Mouse (Mus musculus) forebrain, embryonic 11.5 days (tissue): ENCODE results near the gene Utp4. TPM values are rescaled to one million over a fixed set of nuclear protein-coding genes. Genes with fewer than 3 reads are reported as not detected.
A peak's percentile ranks its signal among the peaks of the same experiment; 100 is the strongest.

Source experiments
- ATAC-seq: fragments of 200-750 bp; cut with Nextera tagmentation; replicated peaks from 2 replicates; pipeline ENCODE4 v1.8.0; 2017; ENCODE audit warnings: moderate TSS enrichment; ENCODE audit not compliant: low FRiP score
- DNase-seq: peaks from one replicate; pipeline ENCODE4 v3.0.0-alpha.2; 2017; ENCODE audit warnings: low spot score
- H3K27ac ChIP-seq: fragments of 300-500 bp; sonication (generic); 2 replicates; pipeline ENCODE4 v1.5.1; 2014; ENCODE audit warnings: low read depth, low read length
- H3K27me3 ChIP-seq: fragments of 300-500 bp; sonication (generic); 2 replicates; pipeline ENCODE4 v1.6.1; 2014; ENCODE audit warnings: mild to moderate bottlenecking, low read length, mixed read lengths; ENCODE audit not compliant: control insufficient read depth, insufficient read depth
- H3K36me3 ChIP-seq: fragments of 300-500 bp; sonication (generic); 2 replicates; pipeline ENCODE4 v1.6.1; 2014; ENCODE audit warnings: mild to moderate bottlenecking, low read length, moderate library complexity, mixed read lengths; ENCODE audit not compliant: control insufficient read depth, insufficient read depth
- H3K4me1 ChIP-seq: fragments of 300-500 bp; sonication (generic); replicated peaks from 2 replicates; pipeline ENCODE4 v1.6.1; 2014; ENCODE audit warnings: low read length, mixed read lengths; ENCODE audit not compliant: control insufficient read depth, insufficient read depth
- H3K4me2 ChIP-seq: fragments of 300-500 bp; sonication (generic); 2 replicates; pipeline ENCODE4 v1.6.1; 2014; ENCODE audit warnings: low read depth, mild to moderate bottlenecking, low read length, moderate library complexity, mixed read lengths; ENCODE audit not compliant: severe bottlenecking
- H3K4me3 ChIP-seq: fragments of 300-500 bp; sonication (generic); 2 replicates; pipeline ENCODE4 v1.5.1; 2014; ENCODE audit warnings: low read depth, low read length
- H3K9ac ChIP-seq: fragments of 300-500 bp; sonication (generic); 2 replicates; pipeline ENCODE4 v1.6.1; 2014; ENCODE audit warnings: low read length
- H3K9me3 ChIP-seq: fragments of 300-500 bp; sonication (generic); 2 replicates; pipeline ENCODE4 v1.6.1; 2016; ENCODE audit warnings: low read length, mixed read lengths; ENCODE audit not compliant: control insufficient read depth
- WGBS: fragments of 180-500 bp; shearing (Covaris S2); extraction: QIAGEN DNeasy Blood & Tissue Kit; methylation state at CpG from one replicate; pipeline ENCODE4 v1.1.7; 2014; 5-methylcytosine and 5-hydroxymethylcytosine counted together
- polyA plus RNA-seq: library from polyadenylated mRNA; unstranded; fragments of >200 nt; fragmentation: Nextera tagmentation; extraction: Ambion mirVana; gene quantifications from 2 replicates; pipeline ENCODE4 v1.2.1, GENCODE M21; 2014

The Utp4 gene
- polyA plus RNA-seq, 1 experiment from 2014 or later: 79.6 TPM

DNA sequence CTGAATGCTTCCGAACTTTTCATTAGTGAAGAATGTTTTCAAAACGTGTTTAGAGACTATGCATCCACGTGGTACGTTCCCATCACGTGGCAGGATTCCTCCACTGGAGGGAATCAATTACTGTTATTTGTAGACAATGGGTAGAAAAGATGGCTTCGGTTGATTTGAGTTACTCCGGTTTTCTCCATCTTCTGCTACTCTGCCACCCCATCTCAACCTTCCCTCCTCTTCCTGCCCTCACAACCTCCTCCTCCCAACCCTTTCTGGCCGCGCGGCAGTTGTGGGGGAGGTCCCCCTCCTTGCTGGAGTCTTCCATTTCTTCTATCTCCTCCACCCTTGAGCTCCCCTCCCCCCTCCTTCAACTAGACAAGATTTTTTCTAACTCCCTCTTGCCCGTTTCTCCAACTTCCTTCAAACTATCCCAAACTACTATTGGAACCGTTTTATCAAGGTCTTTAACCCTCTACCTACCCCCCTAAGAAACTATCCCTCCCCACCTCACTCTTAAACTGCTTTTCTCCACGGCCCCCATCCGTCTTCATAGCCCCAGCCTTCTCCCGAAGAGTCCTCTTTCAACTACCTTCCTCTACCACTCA, 1.1 kb upstream of the Utp4 start:
- peak overlapping the region; percentile 89 for H3K27ac ChIP-seq
- 2% methylated on average over 15 of the region's 15 CpGs for WGBS
- ATAC-seq: peak; percentile 40; the same call in 1 of the 2 replicates

DNA sequence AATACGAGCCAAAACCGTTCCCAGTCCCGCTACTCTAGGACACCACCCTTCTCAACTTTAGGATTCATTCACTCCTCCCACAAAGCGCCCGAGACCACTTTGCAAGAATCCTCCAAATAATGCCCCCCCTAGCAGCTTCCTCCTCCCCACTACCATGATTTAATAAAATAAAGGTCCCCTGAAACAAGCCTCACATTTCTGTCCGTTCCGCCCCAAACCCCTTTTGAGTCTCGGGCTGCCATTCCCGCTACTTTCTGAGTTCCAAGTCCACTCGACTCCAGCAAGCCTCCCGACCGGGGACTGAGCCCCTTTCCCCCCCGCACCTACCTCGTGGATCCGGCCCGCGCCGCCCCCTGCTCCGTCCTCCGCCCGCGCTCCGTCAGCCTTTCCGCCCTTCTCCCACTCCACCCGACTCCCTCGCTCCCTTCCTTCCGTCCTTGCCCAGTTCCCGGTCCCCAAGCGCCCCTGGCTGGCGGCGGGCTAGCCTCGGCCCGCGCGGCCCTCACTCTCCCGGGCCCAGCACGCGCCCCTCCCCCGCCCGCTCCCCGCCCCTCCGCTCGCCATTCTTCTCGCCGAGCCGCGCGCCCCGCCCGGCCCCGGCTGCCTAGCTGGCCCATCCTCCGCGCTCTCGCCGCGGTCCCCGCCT, 507 bp upstream of the Utp4 start:
- no peaks in the 10 kb centered on the region for H3K27me3 ChIP-seq
- H3K9me3 ChIP-seq: no peaks in the 10 kb centered on the region
- DNase-seq (peak; percentile 88), ATAC-seq (peak; percentile 81)
- WGBS: under 1% methylated on average over 55 of the region's 57 CpGs
- peak overlapping the region; percentile 89 for H3K27ac ChIP-seq
- peak overlapping the region; percentile 96 for H3K9ac ChIP-seq
- H3K36me3 ChIP-seq: peaks cover 3% of the 10 kb centered on the region; the same call in 1 of the 2 replicates
- peak overlapping the region; percentile 51 for H3K4me2 ChIP-seq
- peak overlapping the region; percentile 89 for H3K4me3 ChIP-seq
- H3K4me1 ChIP-seq: peaks cover 9% of the 10 kb centered on the region; the same call in 1 of the 2 replicates

More for the DNA sequence above, 1.1 kb upstream of the Utp4 start:
- H3K4me1 ChIP-seq: peaks cover 9% of the 10 kb centered on the region; the same call in 1 of the 2 replicates
- H3K4me3 ChIP-seq: peak overlapping the region; percentile 89
- no peaks in the 10 kb centered on the region for H3K9me3 ChIP-seq
- H3K27me3 ChIP-seq: no peaks in the 10 kb centered on the region
- peak overlapping the region; percentile 96 for H3K9ac ChIP-seq
- peaks cover 3% of the 10 kb centered on the region; the same call in 1 of the 2 replicates for H3K36me3 ChIP-seq
- peak; percentile 70 for DNase-seq
- H3K4me2 ChIP-seq: peak overlapping the region; percentile 51

DNA sequence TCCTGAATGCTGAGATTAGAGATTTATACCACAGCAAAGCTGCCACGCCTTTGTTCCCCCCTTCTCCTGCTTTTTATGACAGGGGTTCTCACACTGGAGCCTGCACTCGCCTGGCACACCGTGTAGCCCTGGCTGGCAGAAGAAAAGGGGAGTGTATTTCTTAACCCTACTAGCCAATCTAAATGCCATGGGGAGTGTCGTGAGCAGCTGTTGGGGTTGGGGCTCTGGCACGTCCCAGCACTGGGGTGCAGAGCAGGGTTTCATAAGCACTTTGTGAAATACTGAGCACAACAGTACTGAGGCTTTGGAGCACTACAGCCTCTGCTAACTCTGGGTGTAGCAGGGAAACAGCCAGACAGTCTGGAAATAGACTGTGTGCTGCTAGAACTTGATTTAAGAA, 6.0 kb downstream of the Utp4 start:
- Histone ChIP-seq H3K4me2 (no peak overlapping the region), H3K9ac (no peak overlapping the region), H3K9me3 (no peaks in the 10 kb centered on the region), H3K27me3 (no peaks in the 10 kb centered on the region), H3K4me3 (no peak overlapping the region), H3K27ac (no peak overlapping the region), H3K4me1 (peaks cover 2% of the 10 kb centered on the region; the same call in 1 of the 2 replicates), H3K36me3 (peaks cover 5% of the 10 kb centered on the region; the same call in 1 of the 2 replicates)
- 90% methylated on average over 5 of the region's 5 CpGs for WGBS
- ATAC-seq (no peak), DNase-seq (no peak)

DNA sequence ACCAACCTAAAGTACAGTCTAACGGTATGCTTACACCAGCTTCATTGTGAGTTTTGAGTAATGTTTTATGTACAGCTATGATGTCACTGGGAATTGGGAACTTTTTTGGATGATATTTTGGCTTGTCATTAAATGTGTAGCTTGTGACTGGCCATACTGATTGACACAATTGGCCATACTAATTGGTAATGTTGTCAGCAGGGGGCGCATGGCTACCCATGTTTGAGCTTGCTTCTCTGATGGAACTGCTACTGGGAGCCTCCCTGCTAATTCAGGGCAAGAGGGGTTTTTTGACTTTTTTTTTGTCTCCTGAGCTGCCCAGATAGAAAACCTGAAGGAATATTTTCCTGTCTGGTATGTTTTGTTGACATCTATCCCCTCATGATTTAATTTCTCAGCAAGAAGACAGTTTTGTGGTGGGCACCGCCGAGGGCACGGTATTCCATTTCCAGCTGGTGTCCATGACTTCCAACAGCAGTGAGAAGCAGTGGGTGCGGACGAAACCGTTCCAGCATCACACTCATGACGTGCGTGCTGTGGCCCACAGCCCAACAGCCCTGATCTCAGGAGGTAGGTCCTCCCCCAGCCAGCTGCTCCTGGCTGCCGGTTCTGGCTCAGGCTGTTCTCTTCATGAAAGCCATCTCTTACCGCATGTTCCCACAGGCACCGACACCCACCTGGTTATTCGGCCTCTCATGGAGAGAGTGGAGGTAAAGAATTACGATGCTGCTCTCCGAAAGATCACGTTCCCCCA, 12.5 kb downstream of the Utp4 start:
- Histone ChIP-seq H3K9ac (no peak overlapping the region), H3K27me3 (no peaks in the 10 kb centered on the region), H3K27ac (no peak overlapping the region), H3K4me3 (no peak overlapping the region), H3K4me1 (no peaks in the 10 kb centered on the region), H3K4me2 (no peak overlapping the region), H3K9me3 (no peaks in the 10 kb centered on the region), H3K36me3 (peaks cover 13% of the 10 kb centered on the region)
- DNase-seq: peak; percentile 60
- no peak for ATAC-seq
- 95% methylated on average over 17 of the region's 17 CpGs for WGBS

DNA sequence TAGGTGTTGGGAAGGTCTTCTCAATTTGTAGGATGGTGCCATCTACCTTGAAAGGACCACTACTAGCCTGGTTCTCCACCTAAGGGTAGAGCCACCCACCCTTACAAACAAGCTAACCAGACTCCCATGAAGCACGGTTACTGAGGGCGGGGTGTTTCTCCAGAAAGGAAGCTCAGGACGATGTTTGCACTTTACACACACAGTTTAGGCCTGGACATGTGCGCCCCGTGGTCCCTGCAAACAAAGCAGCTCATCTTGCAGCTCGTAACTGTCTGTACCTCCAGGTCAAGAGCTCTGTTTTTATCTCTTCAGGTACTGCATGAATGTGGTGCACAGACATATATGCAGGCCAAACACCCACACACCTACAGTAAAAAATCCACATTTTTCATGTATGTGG, 13.2 kb downstream of the Utp4 start:
- DNase-seq (no peak), ATAC-seq (no peak)
- WGBS: 98% methylated on average over 6 of the region's 6 CpGs
- no peak overlapping the region for H3K9ac ChIP-seq
- no peaks in the 10 kb centered on the region for H3K9me3 ChIP-seq
- no peaks in the 10 kb centered on the region for H3K27me3 ChIP-seq
- H3K36me3 ChIP-seq: peaks cover 13% of the 10 kb centered on the region
- no peak overlapping the region for H3K4me2 ChIP-seq
- H3K27ac ChIP-seq: no peak overlapping the region
- H3K4me1 ChIP-seq: no peaks in the 10 kb centered on the region
- H3K4me3 ChIP-seq: no peak overlapping the region

DNA sequence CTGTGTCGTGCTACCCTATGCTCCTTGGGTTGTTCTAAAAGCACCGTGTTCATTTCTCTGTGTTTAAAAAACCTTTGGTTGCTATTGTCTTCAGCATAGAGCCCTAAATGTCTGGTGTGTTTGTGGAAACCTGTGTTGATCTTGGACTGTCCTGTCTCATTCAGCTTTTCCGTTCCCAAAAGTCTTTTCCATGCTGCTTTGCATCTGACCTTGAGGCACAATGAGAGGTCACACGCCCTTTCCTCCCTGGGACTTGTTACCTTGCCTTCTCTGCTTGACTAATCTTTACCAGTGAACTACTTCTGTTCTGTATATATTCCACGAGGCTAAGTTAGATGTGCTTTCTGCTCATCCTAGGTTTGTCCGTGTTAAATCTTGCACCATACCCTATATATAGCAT, 14.0 kb downstream of the Utp4 start:
- Histone ChIP-seq H3K4me2 (no peak overlapping the region), H3K9me3 (no peaks in the 10 kb centered on the region), H3K36me3 (peaks cover 14% of the 10 kb centered on the region), H3K27ac (no peak overlapping the region), H3K27me3 (no peaks in the 10 kb centered on the region), H3K4me3 (no peak overlapping the region), H3K4me1 (no peaks in the 10 kb centered on the region), H3K9ac (no peak overlapping the region)
- DNase-seq (no peak), ATAC-seq (no peak)
- WGBS: 92% methylated on average over 6 of the region's 6 CpGs

DNA sequence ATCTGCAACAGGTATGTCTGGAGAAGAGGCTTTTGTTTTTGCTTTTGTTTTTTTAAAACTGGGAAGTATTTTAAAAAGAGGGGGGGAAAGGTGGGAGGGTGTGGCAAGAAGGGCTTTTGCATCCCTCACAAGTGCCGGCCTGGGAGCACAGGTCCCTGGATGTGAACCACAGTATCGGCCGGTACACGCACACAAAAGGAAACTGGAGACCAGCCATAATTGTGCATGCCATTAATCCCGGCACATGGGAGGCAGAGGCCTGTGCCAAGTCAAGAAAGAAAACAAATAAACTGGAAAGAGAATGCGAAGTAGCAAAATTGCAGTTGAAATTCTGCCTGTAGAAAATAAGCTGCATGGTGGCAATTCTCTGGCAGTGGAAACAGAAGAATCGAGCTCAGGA, 14.9 kb downstream of the Utp4 start:
- H3K27ac ChIP-seq: no peak overlapping the region
- DNase-seq (no peak), ATAC-seq (no peak)
- no peaks in the 10 kb centered on the region for H3K9me3 ChIP-seq
- H3K9ac ChIP-seq: no peak overlapping the region
- no peak overlapping the region for H3K4me3 ChIP-seq
- no peaks in the 10 kb centered on the region for H3K27me3 ChIP-seq
- no peak overlapping the region for H3K4me2 ChIP-seq
- 92% methylated on average over 7 of the region's 7 CpGs for WGBS
- H3K36me3 ChIP-seq: peaks cover 14% of the 10 kb centered on the region
- no peaks in the 10 kb centered on the region for H3K4me1 ChIP-seq

DNA sequence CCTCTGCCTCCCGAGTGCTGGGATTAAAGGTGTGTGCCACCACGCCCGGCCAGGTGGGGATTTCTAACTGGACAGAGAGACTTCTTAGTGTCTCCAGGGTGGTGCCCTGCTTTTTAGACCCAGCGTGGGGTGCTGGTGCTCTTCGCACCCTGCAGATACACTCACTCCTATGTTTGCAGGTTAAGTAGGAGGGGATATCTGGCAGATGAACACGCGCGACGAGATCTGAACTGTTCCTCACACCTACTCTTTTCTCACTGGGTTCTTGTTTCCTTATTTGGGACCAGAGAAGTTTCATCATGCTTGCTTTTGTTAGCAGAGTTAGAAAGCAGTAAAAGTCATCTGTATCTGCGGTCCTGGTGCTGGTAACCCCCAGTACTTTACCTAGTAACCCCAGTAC, 20.2 kb downstream of the Utp4 start:
- Histone ChIP-seq H3K4me2 (no peak overlapping the region), H3K27ac (no peak overlapping the region), H3K4me1 (no peaks in the 10 kb centered on the region), H3K9me3 (no peaks in the 10 kb centered on the region), H3K4me3 (no peak overlapping the region), H3K9ac (no peak overlapping the region), H3K27me3 (no peaks in the 10 kb centered on the region), H3K36me3 (peaks cover 7% of the 10 kb centered on the region)
- ATAC-seq: no peak
- 95% methylated on average over 10 of the region's 10 CpGs for WGBS
- no peak for DNase-seq
